Mouse (Mus musculus): ENCODE data around the gene Tnf. TPM values are rescaled to one million over a fixed set of nuclear protein-coding genes. Genes with fewer than 3 reads are reported as not detected.

Gene Tnf
- total and polyA plus RNA-seq, 3 experiments = 18.8 to 25.2 (median 20.8) TPM

- H3K9ac ChIP-seq (ENCODE audit: insufficient read depth, low read depth) = peak overlapping the region; percentile 46
- TF ChIP-seq E2F4 (IDR thresholded peaks at IDR 0.05; ENCODE audit: insufficient replicate concordance, low read depth, low read length) = no peak
- TF ChIP-seq POLR2A (IDR thresholded peaks at IDR 0.05; ENCODE audit: low read depth, low read length) = no peak; the same call in 1 of the 2 replicates
- TF ChIP-seq TCF12 (IDR thresholded peaks at IDR 0.05; ENCODE audit: low read depth, low read length) = peak; percentile 6; the same call in 1 of the 2 replicates
- TF ChIP-seq ELF1 (IDR thresholded peaks at IDR 0.05; ENCODE audit: low read depth, low read length) = no peak
- no peak for TF ChIP-seq KAT2A (IDR thresholded peaks at IDR 0.05; ENCODE audit: insufficient replicate concordance, low read length)
- no peak for TF ChIP-seq CTCF (conservative IDR thresholded peaks at IDR 0.05 in 1 of 2, IDR thresholded peaks at IDR 0.05 in 1 of 2; ENCODE audit: low read depth in 2 of 2, low read length in 2 of 2)
- no peak for TF ChIP-seq HCFC1 (IDR thresholded peaks at IDR 0.05; ENCODE audit: low read depth, low read length)
- TF ChIP-seq SMC3 (IDR thresholded peaks at IDR 0.05; ENCODE audit: low read depth, low read length) = no peak
- 0 out of 2 replicates have a peak, but pooled peaks have one; percentile 1 for TF ChIP-seq BHLHE40 (IDR thresholded peaks at IDR 0.05; ENCODE audit: low read depth, low read length)
- TF ChIP-seq MAX (IDR thresholded peaks at IDR 0.05; ENCODE audit: low read length) = no peak
- TF ChIP-seq IRF4 (IDR thresholded peaks at IDR 0.05; ENCODE audit: low read depth, low read length) = peak; percentile 36; the same call in 1 of the 2 replicates
- TF ChIP-seq SIN3A (IDR thresholded peaks at IDR 0.05; ENCODE audit: low read length) = peak; percentile 15; the same call in 1 of the 2 replicates
- TF ChIP-seq CHD2 (IDR thresholded peaks at IDR 0.05; ENCODE audit: low read length) = peak; percentile 23; the same call in 1 of the 2 replicates
- no peak for TF ChIP-seq NRF1 (IDR thresholded peaks at IDR 0.05; ENCODE audit: low read depth, low read length)
- TF ChIP-seq ZC3H11A (IDR thresholded peaks at IDR 0.05; ENCODE audit: low read depth, low read length) = no peak
- TF ChIP-seq JUN (IDR thresholded peaks at IDR 0.05; ENCODE audit: insufficient read depth, low read depth, low read length) = no peak
- TF ChIP-seq UBTF (IDR thresholded peaks at IDR 0.05; ENCODE audit: low read depth, low read length) = 0 out of 2 replicates have a peak, but pooled peaks have one; percentile 51
- no peak for TF ChIP-seq RAD21 (IDR thresholded peaks at IDR 0.05; ENCODE audit: low read depth, low read length)
- TF ChIP-seq NELFE (IDR thresholded peaks at IDR 0.05; ENCODE audit: low read depth, low read length) = 0 out of 2 replicates have a peak, but pooled peaks have one; percentile 45
- 0 out of 2 replicates have a peak, but pooled peaks have one; percentile 43 for TF ChIP-seq MXI1 (IDR thresholded peaks at IDR 0.05; ENCODE audit: low read depth, low read length)
- peak; percentile 51; the same call in 1 of the 2 replicates for TF ChIP-seq EP300 (IDR thresholded peaks at IDR 0.05; ENCODE audit: low read length)
- TF ChIP-seq USF1 (IDR thresholded peaks at IDR 0.05; ENCODE audit: low read depth, low read length) = no peak
- TF ChIP-seq USF2 (conservative IDR thresholded peaks at IDR 0.05; ENCODE audit: low read depth, low read length) = no peak
- no peak for TF ChIP-seq RCOR1 (conservative IDR thresholded peaks at IDR 0.05; ENCODE audit: low read depth, low read length)
- TF ChIP-seq MAFK (IDR thresholded peaks at IDR 0.05; ENCODE audit: insufficient replicate concordance, low read length) = no peak
- TF ChIP-seq TBP (conservative IDR thresholded peaks at IDR 0.05; ENCODE audit: low read depth, low read length) = no peak
- no peak for TF ChIP-seq ZKSCAN1 (IDR thresholded peaks at IDR 0.05; ENCODE audit: borderline replicate concordance, low read depth, low read length)
- no peak for TF ChIP-seq GABPA (IDR thresholded peaks at IDR 0.05; ENCODE audit: insufficient replicate concordance, low read depth, low read length)
- no peak for TF ChIP-seq MAZ (IDR thresholded peaks at IDR 0.05; ENCODE audit: low read depth, low read length)
- no peak for TF ChIP-seq MEF2A (IDR thresholded peaks at IDR 0.05; ENCODE audit: borderline replicate concordance, low read depth, low read length)
- TF ChIP-seq JUND (conservative IDR thresholded peaks at IDR 0.05; ENCODE audit: low read depth, low read length) = no peak
- TF ChIP-seq POLR2AphosphoS2 (IDR thresholded peaks at IDR 0.05; ENCODE audit: low read depth, low read length) = no peak
- TF ChIP-seq ZNF384 (IDR thresholded peaks at IDR 0.05; ENCODE audit: low read depth, low read length) = no peak
- TF ChIP-seq ZMIZ1 (IDR thresholded peaks at IDR 0.05; ENCODE audit: low read depth, low read length) = peak; percentile 77; the same call in 1 of the 2 replicates
- no peak for TF ChIP-seq MYC (IDR thresholded peaks at IDR 0.05; ENCODE audit: low read depth, low read length)
- TF ChIP-seq CHD1 (IDR thresholded peaks at IDR 0.05; ENCODE audit: low read depth, low read length) = peak; percentile 73; the same call in 1 of the 2 replicates
- TF ChIP-seq PAX5 (IDR thresholded peaks at IDR 0.05; ENCODE audit: low read length) = no peak
- TF ChIP-seq ETS1 (conservative IDR thresholded peaks at IDR 0.05; ENCODE audit: low read depth, low read length) = no peak
- H3K36me3 ChIP-seq (replicated peaks in 1 of 2; ENCODE audit: control insufficient read depth in 1 of 2, insufficient read depth in 1 of 2, low read length in 1 of 2) = peaks cover 0 to 3% of the 10 kb centered on the region in 2 experiments
- H3K4me2 ChIP-seq (ENCODE audit: insufficient read depth, low read depth, poor library complexity, severe bottlenecking) = peak overlapping the region; percentile 48
- H3K27ac ChIP-seq (ENCODE audit: insufficient read depth, low read depth) = peak overlapping the region; percentile 98
- H3K79me2 ChIP-seq (replicated peaks; ENCODE audit: control insufficient read depth, extremely low read depth, insufficient read depth, poor library complexity, severe bottlenecking) = no peaks in the 10 kb centered on the region
- in situ Hi-C loops (cut with MboI; ENCODE audit: low pct_ligation_motif_present, low pct_unique_long_range_greater_than_20kb, low sequenced_read_pairs) (loop anchor here (5.0 kb wide), 1 partner anchor 60 kb away; the partner anchor contains the start of gene Atp6v1g2), dilution Hi-C loops (cut with MboI; ENCODE audit: extremely low pct_ligation_motif_present, extremely low pct_unique_long_range_greater_than_20kb, low sequenced_read_pairs) (no loop called here)
- H3K4me3 ChIP-seq (replicated peaks in 1 of 3; ENCODE audit: low read depth in 2 of 3, low read length in 2 of 3, poor library complexity in 1 of 3) = peak overlapping the region in 1 of 3 experiments; percentile 28
- DNase-seq (ENCODE audit: extremely low read depth) = no peak
- H3K9me3 ChIP-seq (replicated peaks; ENCODE audit: low read length) = no peaks in the 10 kb centered on the region
- H3K27me3 ChIP-seq (replicated peaks) = no peaks in the 10 kb centered on the region
- H3K4me1 ChIP-seq (ENCODE audit: control insufficient read depth in 1 of 2, insufficient read depth in 2 of 2) = peaks cover 14 to 52% of the 10 kb centered on the region in 2 experiments
Observed at GRCm38 (mm10) chr17:35172445-35173234, 29.2 kb downstream of the Tnf start.

Measured in CH12.LX (cell line).